Mouse (Mus musculus) intestine, postnatal 0 days (tissue): ENCODE measurements around the gene Ranbp9. TPM values are rescaled to one million over a fixed set of nuclear protein-coding genes. Genes with fewer than 3 reads are reported as not detected.

Experiments
- ATAC-seq: fragments of 200-750 bp; cut with Nextera tagmentation; 2 replicates; pipeline ENCODE4 v1.8.0; 2017; ENCODE audit warnings: mild to moderate bottlenecking, moderate TSS enrichment, moderate library complexity
- H3K27ac ChIP-seq: fragments of 300-500 bp; sonication (generic); 2 replicates; pipeline ENCODE4 v1.5.1; 2014; ENCODE audit warnings: mild to moderate bottlenecking, low read depth, low read length, moderate library complexity
- H3K27me3 ChIP-seq: fragments of 300-500 bp; sonication (generic); replicated peaks from 2 replicates; pipeline ENCODE4 v1.6.1; 2014; ENCODE audit warnings: low read length, mixed read lengths; ENCODE audit not compliant: control insufficient read depth, insufficient read depth
- H3K36me3 ChIP-seq: fragments of 300-500 bp; sonication (generic); 2 replicates; pipeline ENCODE4 v1.6.1; 2014; ENCODE audit warnings: mild to moderate bottlenecking, moderate library complexity; ENCODE audit not compliant: control insufficient read depth, insufficient read depth
- H3K4me1 ChIP-seq: fragments of 300-500 bp; sonication (generic); replicated peaks from 2 replicates; pipeline ENCODE4 v1.6.1; 2014; ENCODE audit warnings: antibody characterized with exemption, low read length, mixed read lengths; ENCODE audit not compliant: control insufficient read depth, insufficient read depth
- H3K4me2 ChIP-seq: fragments of 300-500 bp; sonication (generic); replicated peaks from 2 replicates; pipeline ENCODE4 v1.6.1; 2014; ENCODE audit warnings: low read depth, mild to moderate bottlenecking, moderate library complexity
- H3K4me3 ChIP-seq: fragments of 300-500 bp; sonication (generic); 2 replicates; pipeline ENCODE4 v1.5.1; 2014; ENCODE audit warnings: low read depth, low read length
- H3K9ac ChIP-seq: fragments of 300-500 bp; sonication (generic); 2 replicates; pipeline ENCODE4 v1.6.1; 2014; ENCODE audit warnings: mild to moderate bottlenecking, low read depth, low read length
- H3K9me3 ChIP-seq: fragments of 300-500 bp; sonication (generic); 2 replicates; pipeline ENCODE4 v1.6.1; 2016; ENCODE audit warnings: mixed run types; ENCODE audit not compliant: control insufficient read depth
- CTCF ChIP-seq: sonication (generic); IDR thresholded peaks from 2 replicates; pipeline ENCODE4 v1.5.1; 2016; ENCODE audit warnings: low read depth, mild to moderate bottlenecking, control low read depth, antibody characterized with exemption, moderate library complexity
- WGBS: fragments of 180-500 bp; shearing (Covaris S2); extraction: QIAGEN DNeasy Blood & Tissue Kit; methylation state at CpG from one replicate; pipeline ENCODE4 v1.1.7; 2014; 5-methylcytosine and 5-hydroxymethylcytosine counted together
- polyA plus RNA-seq: library from polyadenylated mRNA; unstranded; fragments of >200 nt; fragmentation: Nextera tagmentation; extraction: Ambion mirVana; gene quantifications from 2 replicates; pipeline ENCODE4 v1.2.1, GENCODE M21; 2015

The Ranbp9 gene
- polyA plus RNA-seq, 1 experiment from 2014 or later, result 7.2 TPM

GRCm38 (mm10) chr13:43523906-43524480, 42.9 kb upstream of the Ranbp9 start:
- H3K9me3 ChIP-seq, result no peaks in the 10 kb centered on the region
- peaks cover 8% of the 10 kb centered on the region; the same call in 1 of the 2 replicates for H3K4me1 ChIP-seq
- H3K9ac ChIP-seq, result no peak overlapping the region
- H3K27me3 ChIP-seq, result no peaks in the 10 kb centered on the region
- no peak for TF ChIP-seq CTCF
- ATAC-seq, result no peak
- no peak overlapping the region for H3K27ac ChIP-seq
- H3K36me3 ChIP-seq, result no peaks in the 10 kb centered on the region
- peak overlapping the region; percentile 37; the same call in 1 of the 2 replicates for H3K4me2 ChIP-seq
- H3K4me3 ChIP-seq, result no peak overlapping the region
- 58% methylated on average over 7 of the region's 7 CpGs for WGBS

- no peak for ATAC-seq
These were observed 40.9 kb upstream of the Ranbp9 start for GRCm38 (mm10) chr13:43521940-43522339.

GRCm38 (mm10) chr13:43519251-43519650, 38.2 kb upstream of the Ranbp9 start:
- TF ChIP-seq CTCF, result no peak
- ATAC-seq, result no peak
- Histone ChIP-seq H3K27ac (no peak overlapping the region), H3K27me3 (no peaks in the 10 kb centered on the region), H3K4me1 (no peaks in the 10 kb centered on the region), H3K4me3 (no peak overlapping the region), H3K4me2 (no peak overlapping the region), H3K9ac (no peak overlapping the region), H3K36me3 (no peaks in the 10 kb centered on the region), H3K9me3 (no peaks in the 10 kb centered on the region)
- WGBS, result 71% methylated on average over 6 of the region's 6 CpGs

More at GRCm38 (mm10) chr13:43521940-43522339, 40.9 kb upstream of the Ranbp9 start:
- H3K9me3 ChIP-seq, result no peaks in the 10 kb centered on the region
- H3K4me2 ChIP-seq, result no peak overlapping the region
- H3K36me3 ChIP-seq, result no peaks in the 10 kb centered on the region
- no peak overlapping the region for H3K27ac ChIP-seq
- H3K9ac ChIP-seq, result no peak overlapping the region
- no peaks in the 10 kb centered on the region for H3K27me3 ChIP-seq
- H3K4me3 ChIP-seq, result no peak overlapping the region
- no peak for TF ChIP-seq CTCF
- H3K4me1 ChIP-seq, result peaks cover 8% of the 10 kb centered on the region; the same call in 1 of the 2 replicates
- 87% methylated on average over 5 of the region's 5 CpGs for WGBS

- Histone ChIP-seq H3K9ac (no peak overlapping the region), H3K36me3 (no peaks in the 10 kb centered on the region), H3K27me3 (no peaks in the 10 kb centered on the region), H3K4me3 (no peak overlapping the region), H3K27ac (no peak overlapping the region), H3K4me2 (no peak overlapping the region), H3K4me1 (no peaks in the 10 kb centered on the region), H3K9me3 (no peaks in the 10 kb centered on the region)
- no peak for TF ChIP-seq CTCF
- ATAC-seq, result no peak
- 64% methylated on average over 8 of the region's 8 CpGs for WGBS
These were observed 36.3 kb upstream of the Ranbp9 start for GRCm38 (mm10) chr13:43517371-43517770.

- Histone ChIP-seq H3K9ac (no peak overlapping the region), H3K4me2 (no peak overlapping the region), H3K9me3 (no peaks in the 10 kb centered on the region), H3K27me3 (no peaks in the 10 kb centered on the region), H3K27ac (no peak overlapping the region), H3K4me1 (no peaks in the 10 kb centered on the region), H3K36me3 (no peaks in the 10 kb centered on the region), H3K4me3 (no peak overlapping the region)
- 63% methylated on average over 6 of the region's 6 CpGs for WGBS
- ATAC-seq, result no peak
- no peak for TF ChIP-seq CTCF
These were observed 35.8 kb upstream of the Ranbp9 start for GRCm38 (mm10) chr13:43516931-43517330.

GRCm38 (mm10) chr13:43516119-43516518, 35.0 kb upstream of the Ranbp9 start:
- H3K4me2 ChIP-seq, result no peak overlapping the region
- no peak overlapping the region for H3K27ac ChIP-seq
- H3K4me1 ChIP-seq, result no peaks in the 10 kb centered on the region
- ATAC-seq, result no peak
- 92% methylated on average over 5 of the region's 5 CpGs for WGBS
- no peak overlapping the region for H3K9ac ChIP-seq
- TF ChIP-seq CTCF, result no peak
- H3K27me3 ChIP-seq, result no peaks in the 10 kb centered on the region
- H3K9me3 ChIP-seq, result no peaks in the 10 kb centered on the region
- no peaks in the 10 kb centered on the region for H3K36me3 ChIP-seq
- no peak overlapping the region for H3K4me3 ChIP-seq
